Mouse (Mus musculus): ENCODE measurements at regions not wholly inside any gene's neighbourhood (a gene's known extent, or its start where the extent isn't known, plus 50 kb on each side); places are given as distances from the start of the nearest gene placed in this dataset.

DNA sequence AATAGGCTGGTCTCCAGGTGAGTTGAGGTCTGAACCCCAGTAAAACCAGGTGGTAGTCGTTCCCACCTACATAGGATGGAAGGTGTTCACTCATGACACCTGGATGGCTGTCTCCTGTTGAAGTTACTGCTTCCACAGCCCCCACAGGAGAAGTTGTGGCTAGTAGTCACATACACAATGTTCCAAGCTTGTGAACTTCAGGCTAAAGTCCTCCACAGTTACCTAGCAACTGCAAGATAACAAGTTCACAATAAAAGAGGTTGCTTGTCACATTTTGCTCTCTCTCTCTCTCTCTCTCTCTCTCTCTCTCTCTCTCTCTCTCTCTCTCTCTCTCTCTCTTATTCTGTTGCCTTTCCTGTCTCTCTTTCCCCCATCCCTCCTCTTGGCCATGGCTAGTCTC lies 202.6 kb downstream of the Adam6a start:
- TF ChIP-seq CTCF (IDR thresholded peaks at IDR 0.05; ENCODE audit: low read depth) (no peak), EP300 (IDR thresholded peaks at IDR 0.05; ENCODE audit: low read depth) (no peak)
